Mouse (Mus musculus) G1E (cell line): Measurements from ENCODE around the gene Adk. TPM values are rescaled to one million over a fixed set of nuclear protein-coding genes. Genes with fewer than 3 reads are reported as not detected.

ENCODE experiments used
- ATAC-seq: 2 replicates; pipeline ENCODE4 v1.8.0; 2016; ENCODE audit warnings: mild to moderate bottlenecking; ENCODE audit not compliant: insufficient number of reproducible peaks, poor library complexity, low FRiP score, severe bottlenecking; ENCODE audit errors: extremely low read depth
- DNase-seq: peaks from one replicate; pipeline ENCODE4 v3.0.0; 2012; ENCODE audit warnings: low spot score
- H3K27me3 ChIP-seq: 2 replicates; pipeline ENCODE4 v1.6.1; 2012; ENCODE audit warnings: mild to moderate bottlenecking, low read length, inconsistent platforms; ENCODE audit not compliant: insufficient read depth
- H3K36me3 ChIP-seq: replicated peaks from 2 replicates; pipeline ENCODE3; 2012; ENCODE audit warnings: mild to moderate bottlenecking, inconsistent platforms
- H3K4me1 ChIP-seq: 2 replicates; pipeline ENCODE4 v1.6.1; 2012; ENCODE audit warnings: low read depth, low read length, inconsistent platforms, mixed read lengths; ENCODE audit not compliant: insufficient read depth
- H3K4me3 ChIP-seq: 2 replicates; pipeline ENCODE4 v1.5.1; 2012; ENCODE audit warnings: low read depth, mild to moderate bottlenecking, inconsistent platforms, low read length, moderate library complexity, mixed read lengths
- H3K9me3 ChIP-seq: replicated peaks from 2 replicates; pipeline ENCODE4 v1.6.1; 2012; ENCODE audit warnings: inconsistent platforms
- CTCF ChIP-seq: IDR thresholded peaks from 2 replicates; pipeline ENCODE4 v1.5.1; 2012; ENCODE audit warnings: low read depth, low read length, inconsistent platforms, mixed read lengths
- GATA1 ChIP-seq: IDR thresholded peaks from 2 replicates; pipeline ENCODE4 v1.6.1; 2012; ENCODE audit warnings: borderline replicate concordance, low read length, inconsistent platforms, mixed read lengths
- GATA2 ChIP-seq: IDR thresholded peaks from 2 replicates; pipeline ENCODE4 v1.6.1; 2012; ENCODE audit warnings: low read depth, low read length, inconsistent platforms, borderline replicate concordance
- POLR2AphosphoS5 ChIP-seq: IDR thresholded peaks from 2 replicates; pipeline ENCODE4 v1.6.1; 2012; ENCODE audit warnings: low read depth, low read length, inconsistent platforms; ENCODE audit not compliant: insufficient replicate concordance
- TAL1 ChIP-seq: conservative IDR thresholded peaks from 2 replicates; pipeline ENCODE4 v1.6.1; 2012; ENCODE audit warnings: low read depth, low read length, inconsistent platforms, mixed read lengths
- polyA plus RNA-seq: library from polyadenylated mRNA; stranded (reverse); fragments of >175 nt; gene quantifications from 2 replicates; pipeline ENCODE4 v1.2.3, GENCODE M21; 2012
- total RNA-seq, 2 experiments: library from RNA; stranded (forward) in 1 of 2; stranded (reverse) in 1 of 2; fragments of 200-1000 nt in 1 of 2; fragments of >200 nt in 1 of 2; fragmentation: Nextera tagmentation in 1 of 2; gene quantifications; 2 replicates each; pipeline ENCODE4 v1.2.3; 2014 to 2017

Gene Adk
- total and polyA plus RNA-seq, 3 experiments: 20.8 to 547 (median 489) TPM

GRCm38 (mm10) chr14:21489116-21489485, 436.7 kb downstream of the Adk start:
- no peaks in the 10 kb centered on the region for H3K36me3 ChIP-seq
- ATAC-seq: no peak
- no peak overlapping the region for H3K4me3 ChIP-seq
- TF ChIP-seq GATA2 (no peak), TAL1 (no peak), POLR2AphosphoS5 (no peak), GATA1 (no peak), CTCF (no peak)
- DNase-seq: no peak
- H3K4me1 ChIP-seq: no peaks in the 10 kb centered on the region
- H3K9me3 ChIP-seq: no peaks in the 10 kb centered on the region
- peaks cover 8% of the 10 kb centered on the region; the same call in 1 of the 2 replicates for H3K27me3 ChIP-seq

- TF ChIP-seq GATA2 (no peak), TAL1 (no peak), POLR2AphosphoS5 (no peak), GATA1 (no peak), CTCF (no peak)
- Histone ChIP-seq H3K4me3 (no peak overlapping the region), H3K4me1 (no peaks in the 10 kb centered on the region), H3K27me3 (peaks cover 9% of the 10 kb centered on the region; the same call in 1 of the 2 replicates), H3K36me3 (no peaks in the 10 kb centered on the region), H3K9me3 (no peaks in the 10 kb centered on the region)
- DNase-seq (no peak), ATAC-seq (no peak)
These were observed 437.8 kb downstream of the Adk start for GRCm38 (mm10) chr14:21490141-21490540.

Other genes starting within 250 kb of the Adk start
- not detected in 2 replicates for gene Plau, start 215.9 kb upstream of the Adk start, total RNA-seq (2014; fragmentation: Nextera tagmentation)
- 5.0 and 6.0 TPM in 2 replicates for gene Plau, start 215.9 kb upstream of the Adk start, total RNA-seq (2017)
- not detected in 2 replicates for gene Plau, start 215.9 kb upstream of the Adk start, polyA plus RNA-seq
- 124 and 125 TPM in 2 replicates for gene Vcl, start 123.2 kb upstream of the Adk start, total RNA-seq (2014; fragmentation: Nextera tagmentation)
- gene Vcl, start 123.2 kb upstream of the Adk start, total RNA-seq (2017): 34.6 and 36.9 TPM in 2 replicates
- 14.3 and 47.3 TPM in 2 replicates for gene Vcl, start 123.2 kb upstream of the Adk start, polyA plus RNA-seq
- gene Ap3m1, start 66 bp upstream of the Adk start, total RNA-seq (2014; fragmentation: Nextera tagmentation): 117 and 148 TPM in 2 replicates
- 98.7 and 114 TPM in 2 replicates for gene Ap3m1, start 66 bp upstream of the Adk start, total RNA-seq (2017)
- gene Ap3m1, start 66 bp upstream of the Adk start, polyA plus RNA-seq: 6.8 and 8.2 TPM in 2 replicates